Mouse (Mus musculus) lung, embryonic 15.5 days (tissue): ENCODE measurements around the gene Dnaic1. TPM values are rescaled to one million over a fixed set of nuclear protein-coding genes. Genes with fewer than 3 reads are reported as not detected.

Source experiments
- ATAC-seq: fragments of 200-750 bp; cut with Nextera tagmentation; 2 replicates; pipeline ENCODE4 v1.8.0; 2017; ENCODE audit warnings: moderate number of reproducible peaks, borderline replicate concordance; ENCODE audit not compliant: low FRiP score, low TSS enrichment; ENCODE audit errors: extremely low read depth
- H3K27ac ChIP-seq: fragments of 300-500 bp; sonication (generic); 2 replicates; pipeline ENCODE4 v1.5.1; 2015; ENCODE audit warnings: moderate library complexity, mild to moderate bottlenecking, inconsistent platforms
- H3K27me3 ChIP-seq: fragments of 300-500 bp; sonication (generic); 2 replicates; pipeline ENCODE4 v1.6.1; 2015; ENCODE audit warnings: inconsistent platforms
- H3K36me3 ChIP-seq: fragments of 300-500 bp; sonication (generic); 2 replicates; pipeline ENCODE4 v1.6.1; 2015; ENCODE audit warnings: inconsistent platforms
- H3K4me1 ChIP-seq: fragments of 300-500 bp; sonication (generic); 2 replicates; pipeline ENCODE4 v1.6.1; 2015; ENCODE audit warnings: inconsistent platforms
- H3K4me2 ChIP-seq: fragments of 300-500 bp; sonication (generic); 2 replicates; pipeline ENCODE4 v1.6.1; 2015; ENCODE audit warnings: inconsistent platforms, mild to moderate bottlenecking, moderate library complexity
- H3K4me3 ChIP-seq: fragments of 300-500 bp; sonication (generic); 2 replicates; pipeline ENCODE4 v1.5.1; 2015; ENCODE audit warnings: mild to moderate bottlenecking, inconsistent platforms
- H3K9ac ChIP-seq: fragments of 300-500 bp; sonication (generic); 2 replicates; pipeline ENCODE4 v1.6.1; 2015; ENCODE audit warnings: inconsistent platforms
- H3K9me3 ChIP-seq: fragments of 300-500 bp; sonication (generic); 2 replicates; pipeline ENCODE4 v1.6.1; 2016; ENCODE audit warnings: inconsistent platforms
- WGBS: fragments of 180-500 bp; shearing (Covaris S2); methylation state at CpG from one replicate; pipeline ENCODE4 v1.1.7; 2015; 5-methylcytosine and 5-hydroxymethylcytosine counted together
- polyA plus RNA-seq: library from polyadenylated mRNA; unstranded; fragments of >200 nt; fragmentation: Nextera tagmentation; extraction: Ambion mirVana; gene quantifications from 2 replicates; pipeline ENCODE4 v1.2.1, GENCODE M21; 2015

The Dnaic1 gene
- polyA plus RNA-seq, 1 experiment from 2014 or later = 3.3 TPM

DNA sequence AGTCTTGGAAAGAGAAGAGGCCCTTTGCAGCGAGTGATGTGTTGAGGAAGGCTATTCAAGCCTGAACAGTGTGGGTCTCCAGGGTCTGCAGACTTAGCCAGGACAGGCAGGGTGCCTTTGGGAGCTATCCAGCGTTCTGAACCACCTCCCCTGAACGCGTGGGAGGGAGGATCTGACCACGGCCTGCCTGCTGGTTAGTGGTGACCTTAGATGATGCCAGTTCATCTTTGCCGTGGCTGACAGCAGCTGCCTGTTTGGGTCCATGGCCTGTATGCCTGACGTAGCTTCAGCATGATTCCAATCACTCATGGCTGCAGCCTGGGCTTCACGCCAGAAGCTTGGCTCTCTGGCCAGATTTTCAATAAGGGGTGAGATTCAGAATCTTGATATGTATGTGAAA, 23.6 kb upstream of the Dnaic1 start:
- H3K4me2 ChIP-seq = no peak overlapping the region
- peak; percentile 31; the same call in 1 of the 2 replicates for ATAC-seq
- no peaks in the 10 kb centered on the region for H3K4me1 ChIP-seq
- H3K27ac ChIP-seq = no peak overlapping the region
- no peak overlapping the region for H3K9ac ChIP-seq
- 10% methylated on average over 8 of the region's 8 CpGs for WGBS
- H3K27me3 ChIP-seq = no peaks in the 10 kb centered on the region
- no peaks in the 10 kb centered on the region for H3K9me3 ChIP-seq
- no peak overlapping the region for H3K4me3 ChIP-seq
- no peaks in the 10 kb centered on the region for H3K36me3 ChIP-seq

DNA sequence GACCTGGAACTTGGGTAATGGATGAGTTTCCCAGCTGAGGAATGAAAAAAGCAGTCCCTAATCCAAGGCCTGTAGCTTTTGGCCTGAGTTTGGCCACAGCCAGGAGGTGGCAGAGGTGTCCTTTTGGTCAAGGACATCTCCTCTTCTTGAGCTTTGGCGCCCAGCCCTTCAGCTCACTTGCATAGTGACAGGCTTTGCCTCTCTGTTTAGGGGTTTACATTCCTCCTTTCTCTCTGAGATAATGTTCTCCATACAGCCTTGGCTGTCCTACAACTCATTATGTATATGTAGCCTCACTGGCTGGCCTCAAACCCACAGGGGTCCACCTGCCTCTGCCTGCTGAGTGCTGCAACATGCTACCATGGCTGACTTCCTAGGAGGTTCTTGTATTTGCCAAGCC, 22.5 kb upstream of the Dnaic1 start:
- Histone ChIP-seq H3K4me3 (no peak overlapping the region), H3K27ac (no peak overlapping the region), H3K4me1 (no peaks in the 10 kb centered on the region), H3K9ac (no peak overlapping the region), H3K27me3 (no peaks in the 10 kb centered on the region), H3K9me3 (no peaks in the 10 kb centered on the region), H3K4me2 (no peak overlapping the region), H3K36me3 (no peaks in the 10 kb centered on the region)
- 71% methylated on average over 1 of the region's 1 CpGs for WGBS
- ATAC-seq = no peak

DNA sequence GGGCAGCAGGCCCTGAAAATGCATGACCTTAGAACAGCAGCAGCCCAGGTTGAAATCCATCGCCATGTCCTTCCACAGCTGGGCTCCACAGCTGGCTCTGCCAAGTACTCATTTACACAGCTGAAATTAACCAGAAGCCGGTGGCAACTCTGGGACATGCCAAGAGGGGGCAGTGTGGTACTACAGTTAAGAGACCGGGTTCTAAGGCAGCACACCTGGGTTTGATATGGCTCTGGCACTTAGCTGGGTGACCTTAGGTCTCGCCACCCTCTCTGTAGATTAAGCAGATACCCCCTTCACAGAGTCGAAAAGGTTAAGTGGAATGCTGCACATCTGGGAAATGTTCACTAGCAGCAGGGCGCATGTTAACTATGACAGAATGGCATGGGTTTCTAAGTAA, 17.0 kb upstream of the Dnaic1 start:
- Histone ChIP-seq H3K4me1 (peaks cover 14% of the 10 kb centered on the region), H3K4me3 (no peak overlapping the region), H3K4me2 (no peak overlapping the region), H3K9ac (no peak overlapping the region), H3K27ac (no peak overlapping the region), H3K36me3 (no peaks in the 10 kb centered on the region), H3K27me3 (no peaks in the 10 kb centered on the region), H3K9me3 (no peaks in the 10 kb centered on the region)
- WGBS = 27% methylated on average over 6 of the region's 6 CpGs
- ATAC-seq = no peak

DNA sequence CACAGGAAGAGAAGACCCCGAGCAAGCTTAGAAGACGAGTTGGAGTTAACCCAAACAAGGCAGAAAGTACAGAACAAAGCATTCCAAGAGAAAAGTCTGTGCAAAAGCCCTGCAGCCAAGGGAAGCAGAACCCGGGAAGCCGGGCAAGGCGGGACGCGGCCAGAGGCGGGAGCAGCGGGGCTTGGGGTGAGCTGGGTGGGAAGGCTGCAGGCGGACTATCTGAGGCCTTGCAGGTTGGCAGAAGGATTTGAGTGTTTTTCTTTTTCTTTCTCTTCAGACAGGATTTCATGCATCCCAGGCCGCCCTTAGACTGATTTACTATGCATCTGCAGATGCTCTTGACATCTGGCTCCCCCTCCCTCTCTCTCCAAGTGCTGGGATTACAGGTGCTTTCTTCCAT, 16.5 kb upstream of the Dnaic1 start:
- Histone ChIP-seq H3K27ac (no peak overlapping the region), H3K9me3 (no peaks in the 10 kb centered on the region), H3K4me2 (no peak overlapping the region), H3K4me1 (peaks cover 14% of the 10 kb centered on the region), H3K4me3 (no peak overlapping the region), H3K27me3 (no peaks in the 10 kb centered on the region), H3K36me3 (no peaks in the 10 kb centered on the region), H3K9ac (no peak overlapping the region)
- WGBS = 76% methylated on average over 11 of the region's 11 CpGs
- ATAC-seq = no peak

DNA sequence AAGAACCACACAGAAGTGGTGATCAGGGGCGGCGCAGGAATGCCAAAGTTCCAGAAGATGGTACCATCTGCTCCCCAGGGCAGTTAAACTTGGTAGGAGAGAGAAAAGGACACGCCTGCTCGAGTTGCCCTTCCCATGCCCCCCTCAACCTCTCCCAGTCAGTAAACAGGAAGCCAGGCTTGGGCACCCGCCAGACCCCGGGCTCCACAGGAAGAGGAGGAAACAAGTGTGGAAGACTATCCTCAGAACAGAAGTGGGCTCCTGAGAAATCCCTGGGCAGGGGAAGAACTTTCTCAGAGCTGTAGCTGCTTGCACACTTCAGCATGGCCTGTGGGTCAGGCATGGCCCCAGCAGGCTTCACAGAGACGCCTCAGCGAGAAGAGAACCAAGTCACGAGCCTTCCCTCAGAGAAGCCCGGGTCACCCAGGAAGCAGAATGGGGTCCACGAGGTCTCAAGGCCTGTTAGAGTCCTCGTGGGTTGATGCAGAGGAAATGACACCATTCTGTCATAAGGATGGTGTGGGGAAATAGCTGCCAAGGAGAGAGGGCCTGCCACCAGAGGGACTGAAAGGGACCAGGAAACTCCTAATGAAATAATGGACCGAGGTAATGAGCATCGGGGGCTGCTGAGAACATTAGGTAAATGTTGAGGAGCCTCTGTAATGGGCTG, 14.4 kb upstream of the Dnaic1 start:
- no peak overlapping the region for H3K4me3 ChIP-seq
- no peaks in the 10 kb centered on the region for H3K27me3 ChIP-seq
- peak overlapping the region; percentile 79 for H3K27ac ChIP-seq
- ATAC-seq = peak; percentile 75
- H3K4me1 ChIP-seq = peaks cover 14% of the 10 kb centered on the region
- H3K36me3 ChIP-seq = no peaks in the 10 kb centered on the region
- no peak overlapping the region for H3K9ac ChIP-seq
- WGBS = 42% methylated on average over 14 of the region's 14 CpGs
- no peaks in the 10 kb centered on the region for H3K9me3 ChIP-seq
- H3K4me2 ChIP-seq = no peak overlapping the region

DNA sequence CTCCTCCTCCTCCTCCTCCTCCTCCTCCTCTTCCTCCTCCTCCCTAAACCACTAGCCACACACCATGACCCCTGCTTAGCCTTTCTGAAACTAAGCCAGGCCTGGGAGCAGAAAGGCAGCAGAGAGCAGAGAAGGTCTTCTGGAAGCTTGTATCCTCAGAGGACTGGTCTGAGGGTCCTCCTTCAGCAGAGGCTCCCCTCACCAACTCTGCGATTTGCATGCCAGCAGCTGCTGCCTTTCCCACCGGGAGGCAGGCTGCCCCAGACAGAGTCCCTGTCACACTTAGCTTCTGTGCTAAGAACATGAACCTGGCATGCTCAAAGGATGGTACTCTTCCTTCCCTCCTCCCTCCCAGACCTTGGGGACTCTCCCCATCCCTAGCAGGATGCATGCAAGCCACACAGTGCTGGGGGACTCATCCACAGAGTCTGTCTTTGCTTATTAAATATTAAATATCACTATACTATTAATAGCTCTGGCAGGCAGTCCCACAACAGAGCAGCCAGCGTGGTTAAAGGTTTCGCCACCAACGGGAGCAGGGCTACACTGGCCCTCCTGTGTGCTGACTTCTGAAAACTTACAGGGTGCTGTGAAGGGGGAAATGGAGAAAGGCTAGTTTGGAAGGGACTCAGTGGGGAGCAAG, 13.1 kb upstream of the Dnaic1 start:
- 0 out of 2 replicates have a peak overlapping the region, but pooled peaks have one; percentile 21 for H3K27ac ChIP-seq
- no peak overlapping the region for H3K4me3 ChIP-seq
- no peaks in the 10 kb centered on the region for H3K36me3 ChIP-seq
- no peaks in the 10 kb centered on the region for H3K9me3 ChIP-seq
- H3K27me3 ChIP-seq = no peaks in the 10 kb centered on the region
- H3K4me1 ChIP-seq = peaks cover 14% of the 10 kb centered on the region
- ATAC-seq = no peak
- no peak overlapping the region for H3K9ac ChIP-seq
- 46% methylated on average over 5 of the region's 5 CpGs for WGBS
- H3K4me2 ChIP-seq = no peak overlapping the region

DNA sequence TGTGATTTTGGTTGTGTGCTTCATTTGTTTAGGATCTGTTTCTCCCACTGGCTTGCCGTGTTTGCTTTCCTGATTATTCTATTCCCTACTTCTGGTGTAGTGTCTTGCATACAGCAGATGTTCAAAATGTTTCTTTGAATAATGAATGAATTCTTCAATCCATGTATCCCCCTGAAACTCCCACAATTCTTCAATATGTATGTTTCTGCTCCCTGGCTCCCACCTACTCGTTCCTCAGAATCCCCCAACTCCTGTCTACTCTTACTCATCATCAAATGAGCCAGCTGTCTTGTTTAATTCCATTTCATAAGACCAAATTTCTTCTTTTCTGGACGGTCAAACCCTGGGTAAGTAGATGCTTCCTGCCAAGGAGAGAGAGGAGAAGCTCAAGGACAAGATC, 12.5 kb upstream of the Dnaic1 start:
- H3K4me1 ChIP-seq = peaks cover 14% of the 10 kb centered on the region
- 53% methylated on average over 3 of the region's 3 CpGs for whole genome bisulfite sequencing
- H3K9me3 ChIP-seq = no peaks in the 10 kb centered on the region
- no peak for ATAC-seq
- no peak overlapping the region for H3K4me2 ChIP-seq
- no peak overlapping the region for H3K4me3 ChIP-seq
- H3K27ac ChIP-seq = no peak overlapping the region
- H3K9ac ChIP-seq = no peak overlapping the region
- no peaks in the 10 kb centered on the region for H3K36me3 ChIP-seq
- H3K27me3 ChIP-seq = no peaks in the 10 kb centered on the region

DNA sequence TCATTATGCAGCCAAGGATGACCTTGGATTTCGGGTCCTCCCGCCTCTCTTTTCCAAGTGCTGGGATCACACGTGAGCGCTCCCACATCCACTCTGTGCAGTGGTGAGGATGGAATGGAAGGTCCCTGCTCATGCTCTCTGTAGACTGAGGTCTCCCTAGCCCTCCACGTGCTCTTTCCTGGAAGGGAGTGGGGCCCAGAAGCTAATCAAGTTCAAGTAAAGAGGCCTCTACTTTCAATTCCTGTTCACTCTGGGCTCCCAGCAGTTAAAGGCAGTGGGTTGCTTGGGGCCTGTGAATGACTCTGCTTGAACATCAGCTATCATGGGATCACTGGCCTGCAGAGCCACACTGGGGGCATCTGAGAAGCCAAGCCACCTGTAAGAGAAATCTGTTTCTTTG, 6.3 kb upstream of the Dnaic1 start:
- Histone ChIP-seq H3K9me3 (no peaks in the 10 kb centered on the region), H3K9ac (no peak overlapping the region), H3K27ac (no peak overlapping the region), H3K4me1 (peaks cover 7% of the 10 kb centered on the region), H3K4me2 (no peak overlapping the region), H3K27me3 (no peaks in the 10 kb centered on the region; the same call in 1 of the 2 replicates), H3K36me3 (no peaks in the 10 kb centered on the region), H3K4me3 (no peak overlapping the region)
- no peak for ATAC-seq
- 81% methylated on average over 5 of the region's 5 CpGs for WGBS

DNA sequence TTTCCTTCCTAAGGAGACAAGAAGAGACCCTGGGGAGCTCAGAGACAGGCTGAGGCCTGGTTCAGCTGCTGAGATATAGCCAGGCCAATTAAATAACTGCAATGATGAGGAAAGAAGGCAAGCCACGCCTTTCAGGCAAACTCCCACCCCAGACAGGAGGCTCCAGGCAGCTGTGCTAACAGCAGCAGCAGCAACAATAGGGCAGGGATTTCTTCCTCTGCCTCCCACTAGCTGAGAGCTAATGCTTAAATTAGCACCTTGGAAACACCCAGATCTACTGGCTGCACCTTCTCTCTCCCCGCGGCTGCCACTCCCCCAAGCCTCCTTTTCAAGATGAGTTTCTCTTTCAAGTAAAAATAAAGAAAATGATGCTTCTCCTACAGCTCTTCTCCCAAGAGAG, 3.5 kb upstream of the Dnaic1 start:
- Histone ChIP-seq H3K4me3 (no peak overlapping the region), H3K4me1 (peaks cover 16% of the 10 kb centered on the region), H3K27ac (no peak overlapping the region), H3K4me2 (no peak overlapping the region), H3K9me3 (no peaks in the 10 kb centered on the region), H3K36me3 (no peaks in the 10 kb centered on the region), H3K27me3 (peaks cover under 1% of the 10 kb centered on the region; the same call in 1 of the 2 replicates), H3K9ac (no peak overlapping the region)
- WGBS = 10% methylated on average over 3 of the region's 3 CpGs
- ATAC-seq = no peak

DNA sequence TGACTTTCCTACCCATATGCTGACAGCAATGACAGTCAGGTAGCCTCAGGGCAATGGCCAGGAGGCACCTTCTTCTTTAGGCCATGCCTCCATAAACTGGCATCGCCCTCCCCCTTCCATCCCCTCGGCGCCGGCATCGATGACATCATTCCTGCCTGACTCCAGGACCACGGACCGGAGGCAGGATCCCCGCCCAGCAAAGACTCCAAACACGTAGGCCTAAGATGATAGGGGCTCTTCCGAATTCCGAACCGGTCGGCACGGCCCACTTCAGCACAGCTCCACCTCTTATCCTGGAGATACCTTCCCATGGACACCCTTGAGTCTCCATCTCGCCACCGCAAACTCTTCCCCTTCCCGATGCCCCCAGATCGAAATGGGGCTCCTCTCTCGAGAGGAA, 1.3 kb upstream of the Dnaic1 start:
- Histone ChIP-seq H3K27ac (no peak overlapping the region), H3K9ac (peak overlapping the region; percentile 65), H3K4me1 (peaks cover 16% of the 10 kb centered on the region), H3K27me3 (peaks cover 4% of the 10 kb centered on the region; the same call in 1 of the 2 replicates), H3K4me3 (peak overlapping the region; percentile 84), H3K4me2 (peak overlapping the region; percentile 97), H3K36me3 (no peaks in the 10 kb centered on the region), H3K9me3 (no peaks in the 10 kb centered on the region)
- 10% methylated on average over 19 of the region's 19 CpGs for WGBS
- no peak for ATAC-seq

DNA sequence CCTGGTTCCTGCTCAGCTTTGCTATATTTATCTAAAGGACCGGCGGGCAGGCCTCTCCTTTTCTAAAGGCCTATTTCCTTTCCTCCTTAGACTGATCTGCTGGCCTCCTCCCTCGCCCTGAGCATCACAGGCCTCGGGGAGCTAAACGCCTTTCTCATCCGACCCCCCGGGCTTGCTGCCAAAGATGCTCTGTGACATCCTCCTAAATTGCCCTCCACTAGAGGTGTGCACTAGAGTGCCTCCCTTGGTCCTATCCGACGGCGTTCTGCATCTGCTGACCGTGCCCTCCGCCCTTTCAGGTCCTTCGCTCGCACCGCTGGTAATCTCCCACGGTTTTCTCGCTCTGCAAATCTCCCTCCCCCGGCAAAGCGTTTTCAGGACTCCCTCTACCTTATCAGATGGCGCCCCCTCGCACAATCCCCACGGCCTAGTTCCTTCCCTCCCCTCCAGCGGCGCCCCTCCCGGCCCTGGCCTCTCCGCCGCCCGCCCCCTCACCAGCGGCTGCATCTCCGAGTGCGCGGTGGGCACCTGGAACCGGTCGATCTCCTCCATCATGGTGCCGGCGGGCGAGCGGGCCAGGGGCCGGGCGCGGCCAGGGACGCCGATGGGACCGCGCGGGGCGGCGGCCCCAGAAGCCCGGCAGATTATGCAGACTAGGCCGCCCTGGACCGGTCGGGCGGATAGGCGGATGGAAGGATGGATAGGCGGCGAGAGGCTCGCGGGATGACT, 729 bp upstream of the Dnaic1 start:
- Histone ChIP-seq H3K27ac (peak overlapping the region; percentile 46), H3K9ac (peak overlapping the region; percentile 65)
- peak; percentile 4; the same call in 1 of the 2 replicates for ATAC-seq

DNA sequence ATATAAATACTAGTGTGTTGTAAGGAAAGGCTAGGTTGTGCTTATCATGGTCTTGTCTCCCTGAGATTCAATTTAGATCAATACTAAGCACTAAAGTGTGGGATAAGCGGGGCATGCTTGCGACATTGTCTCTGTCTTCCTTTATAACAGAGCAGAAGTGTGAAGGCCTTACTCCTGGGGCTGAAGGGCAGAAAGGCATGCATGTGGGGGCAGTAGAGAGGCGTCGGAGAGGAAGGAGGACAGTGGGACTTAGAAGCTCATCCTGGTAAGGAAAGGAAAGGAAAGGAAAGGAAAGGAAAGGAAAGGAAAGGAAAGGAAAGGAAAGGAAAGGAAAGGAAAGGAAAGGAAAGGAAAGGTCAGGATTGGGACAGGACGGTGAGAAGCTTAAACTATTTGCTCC, 1.9 kb downstream of the Dnaic1 start:
- WGBS = 24% methylated on average over 5 of the region's 5 CpGs
- no peak for ATAC-seq
- Histone ChIP-seq H3K36me3 (no peaks in the 10 kb centered on the region), H3K27me3 (peaks cover 4% of the 10 kb centered on the region; the same call in 1 of the 2 replicates), H3K9me3 (no peaks in the 10 kb centered on the region), H3K9ac (no peak overlapping the region), H3K4me2 (no peak overlapping the region), H3K27ac (no peak overlapping the region), H3K4me3 (no peak overlapping the region), H3K4me1 (peaks cover 18% of the 10 kb centered on the region)

More for the DNA sequence above, 729 bp upstream of the Dnaic1 start:
- Histone ChIP-seq H3K27me3 (peaks cover 4% of the 10 kb centered on the region; the same call in 1 of the 2 replicates), H3K4me2 (peak overlapping the region; percentile 97), H3K9me3 (no peaks in the 10 kb centered on the region), H3K4me1 (peaks cover 16% of the 10 kb centered on the region), H3K4me3 (peak overlapping the region; percentile 84), H3K36me3 (no peaks in the 10 kb centered on the region)
- 1% methylated on average over 58 of the region's 58 CpGs for WGBS
